Mouse (Mus musculus) embryonic facial prominence, embryonic 13.5 days (tissue): ENCODE results near the gene Zfp983. TPM values are rescaled to one million over a fixed set of nuclear protein-coding genes. Genes with fewer than 3 reads are reported as not detected.
"Not testable (repeated sequence)": the region's sequence is repeated elsewhere in the genome, so short reads cannot be mapped to it uniquely, and the experiment has no call there.

Experiments used
- ATAC-seq: fragments of 200-750 bp; cut with Nextera tagmentation; 2 replicates; pipeline ENCODE4 v1.8.0; 2017; ENCODE audit warnings: low read depth; ENCODE audit not compliant: insufficient number of reproducible peaks, insufficient read depth, low FRiP score, low TSS enrichment
- H3K27ac ChIP-seq: fragments of 300-500 bp; sonication (generic); 2 replicates; pipeline ENCODE4 v1.5.1; 2015; ENCODE audit warnings: moderate library complexity, mild to moderate bottlenecking, inconsistent platforms
- H3K27me3 ChIP-seq: fragments of 300-500 bp; sonication (generic); 2 replicates; pipeline ENCODE4 v1.6.1; 2015; ENCODE audit warnings: mild to moderate bottlenecking, inconsistent platforms
- H3K36me3 ChIP-seq: fragments of 300-500 bp; sonication (generic); 2 replicates; pipeline ENCODE4 v1.6.1; 2015; ENCODE audit warnings: mild to moderate bottlenecking, inconsistent platforms
- H3K4me1 ChIP-seq: fragments of 300-500 bp; sonication (generic); 2 replicates; pipeline ENCODE4 v1.6.1; 2015; ENCODE audit warnings: inconsistent platforms
- H3K4me2 ChIP-seq: fragments of 300-500 bp; sonication (generic); 2 replicates; pipeline ENCODE4 v1.6.1; 2015; ENCODE audit warnings: moderate library complexity, mild to moderate bottlenecking, inconsistent platforms
- H3K4me3 ChIP-seq: fragments of 300-500 bp; sonication (generic); 2 replicates; pipeline ENCODE4 v1.5.1; 2015; ENCODE audit warnings: mild to moderate bottlenecking, inconsistent platforms
- H3K9ac ChIP-seq: fragments of 300-500 bp; sonication (generic); 2 replicates; pipeline ENCODE4 v1.6.1; 2015; ENCODE audit warnings: mild to moderate bottlenecking, inconsistent platforms
- H3K9me3 ChIP-seq: fragments of 300-500 bp; sonication (generic); 2 replicates; pipeline ENCODE4 v1.6.1; 2016; ENCODE audit warnings: inconsistent platforms
- WGBS: fragments of 180-500 bp; shearing (Covaris S2); methylation state at CpG from one replicate; pipeline ENCODE4 v1.1.7; 2015; ENCODE audit warnings: mixed read lengths; 5-methylcytosine and 5-hydroxymethylcytosine counted together
- polyA plus RNA-seq: library from polyadenylated mRNA; unstranded; fragments of >200 nt; fragmentation: Nextera tagmentation; extraction: Ambion mirVana; gene quantifications from 2 replicates; pipeline ENCODE4 v1.2.1, GENCODE M21; 2015

Zfp983 gene
- polyA plus RNA-seq, result 6.1 and 7.2 TPM in 2 replicates

- Histone ChIP-seq H3K4me3 (peak within 1 kb of the TSS; percentile 49), H3K4me2 (peak within 1 kb of the TSS; percentile 57), H3K9ac (peak within 1 kb of the TSS; percentile 63; the same call in 1 of the 2 replicates), H3K27ac (peak within 1 kb of the TSS; percentile 80)
- not testable (repeated sequence) for H3K27me3 ChIP-seq, H3K9me3 ChIP-seq, H3K36me3 ChIP-seq, H3K4me1 ChIP-seq
- ATAC-seq, result peak; percentile 99
- WGBS, result 1% methylated on average over 17 of the region's 17 CpGs
These were observed at the start of gene Zfp983 for GRCm38 (mm10) chr17:21650364-21650907. Gene Zfp983 (plus strand): TSS chr17:21650624.

- Histone ChIP-seq H3K27ac (no peak overlapping the region), H3K4me3 (no peak overlapping the region), H3K4me2 (no peak overlapping the region), H3K27me3 (no peaks in the 10 kb centered on the region), H3K4me1 (no peaks in the 10 kb centered on the region), H3K36me3 (no peaks in the 10 kb centered on the region), H3K9me3 (no peaks in the 10 kb centered on the region), H3K9ac (no peak overlapping the region)
- 73% methylated on average over 3 of the region's 3 CpGs for WGBS
- no peak for ATAC-seq
These were observed 34.1 kb upstream of the Zfp983 start for GRCm38 (mm10) chr17:21616356-21616755.

DNA sequence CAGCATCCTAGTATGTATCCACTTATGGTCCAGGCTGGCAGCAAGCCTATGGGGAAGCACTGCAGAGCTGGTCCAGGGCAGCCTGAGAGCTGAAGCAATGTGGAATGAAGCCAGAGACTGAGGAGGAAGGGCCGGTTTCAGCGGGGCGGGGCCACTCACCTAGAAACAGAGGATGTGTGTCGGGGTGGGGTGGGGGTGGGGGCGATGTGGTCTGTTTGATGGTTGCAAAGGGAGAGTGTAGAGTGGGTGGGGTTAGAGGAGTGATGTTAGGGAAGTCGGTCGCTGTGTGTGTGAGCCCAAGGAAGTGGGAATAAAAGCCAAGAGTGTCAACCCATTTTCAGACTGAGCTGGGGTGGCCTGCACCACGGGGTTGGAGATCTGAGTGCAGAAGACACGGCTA is 33.1 kb upstream of the Zfp983 start:
- Histone ChIP-seq H3K36me3 (no peaks in the 10 kb centered on the region), H3K9me3 (no peaks in the 10 kb centered on the region), H3K27ac (no peak overlapping the region), H3K4me3 (no peak overlapping the region), H3K4me2 (peak overlapping the region; percentile 14; the same call in 1 of the 2 replicates), H3K9ac (no peak overlapping the region), H3K4me1 (no peaks in the 10 kb centered on the region), H3K27me3 (no peaks in the 10 kb centered on the region)
- ATAC-seq, result 0 out of 2 replicates have a peak, but pooled peaks have one; percentile 37
- 10% methylated on average over 9 of the region's 9 CpGs for WGBS

DNA sequence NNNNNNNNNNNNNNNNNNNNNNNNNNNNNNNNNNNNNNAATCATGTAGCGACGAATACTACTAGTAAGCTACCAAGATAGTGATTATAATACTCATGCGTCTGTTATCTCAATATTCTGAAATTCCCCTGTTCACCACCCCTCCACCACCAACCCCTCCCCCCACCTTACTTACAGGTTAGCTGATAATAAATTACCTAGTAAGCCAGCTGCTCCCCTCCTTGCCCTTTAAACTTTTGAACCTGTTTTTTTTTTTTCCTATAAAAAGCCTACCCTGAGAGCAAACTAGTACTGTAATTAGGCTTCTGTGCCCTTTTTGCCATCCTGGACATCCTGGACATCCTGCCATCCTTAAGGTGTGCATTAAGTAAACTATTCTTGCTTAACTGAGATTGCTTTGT is 26.8 kb upstream of the Zfp983 start:
- no peaks in the 10 kb centered on the region for H3K9me3 ChIP-seq
- H3K4me1 ChIP-seq, result no peaks in the 10 kb centered on the region
- H3K9ac ChIP-seq, result no peak overlapping the region
- ATAC-seq, result no peak
- H3K27me3 ChIP-seq, result no peaks in the 10 kb centered on the region
- H3K4me3 ChIP-seq, result no peak overlapping the region
- WGBS, result 0% methylated on average over 1 of the region's 3 CpGs
- H3K36me3 ChIP-seq, result no peaks in the 10 kb centered on the region
- H3K4me2 ChIP-seq, result no peak overlapping the region
- H3K27ac ChIP-seq, result no peak overlapping the region

- H3K9me3 ChIP-seq, result peaks cover 12% of the 10 kb centered on the region; the same call in 1 of the 2 replicates
- not testable (repeated sequence) for H3K4me3 ChIP-seq, ATAC-seq, H3K4me2 ChIP-seq, H3K27ac ChIP-seq, H3K9ac ChIP-seq, H3K27me3 ChIP-seq, H3K4me1 ChIP-seq, H3K36me3 ChIP-seq
- WGBS, result 53% methylated on average over 4 of the region's 4 CpGs
These were observed 14.7 kb upstream of the Zfp983 start for GRCm38 (mm10) chr17:21635758-21636157.

DNA sequence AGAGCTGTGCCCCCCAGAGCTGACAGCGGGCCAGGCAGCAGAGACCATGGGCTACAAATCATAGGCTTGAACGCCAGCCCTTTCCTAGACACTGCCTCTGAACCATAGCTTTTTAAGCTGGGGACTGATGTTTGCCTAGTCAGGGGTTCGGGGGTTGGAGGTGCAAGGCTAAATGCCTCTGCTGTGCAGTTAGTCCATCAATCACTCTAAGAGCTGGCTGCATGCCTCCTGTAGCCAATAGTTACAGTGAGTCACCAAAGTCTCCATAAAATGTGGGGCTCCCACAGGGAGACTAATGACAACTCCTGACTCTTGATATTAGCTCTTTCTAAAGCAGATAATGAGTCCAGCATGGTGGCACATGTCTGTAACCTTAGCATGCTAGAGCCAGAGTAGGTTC is 1.6 kb upstream of the Zfp983 start:
- no peaks in the 10 kb centered on the region for H3K36me3 ChIP-seq
- H3K4me1 ChIP-seq, result no peaks in the 10 kb centered on the region; the same call in 1 of the 2 replicates
- no peak overlapping the region for H3K27ac ChIP-seq
- no peaks in the 10 kb centered on the region for H3K27me3 ChIP-seq
- no peaks in the 10 kb centered on the region for H3K9me3 ChIP-seq
- H3K4me2 ChIP-seq, result no peak overlapping the region
- 81% methylated on average over 3 of the region's 3 CpGs for WGBS
- no peak overlapping the region for H3K4me3 ChIP-seq
- no peak for ATAC-seq
- H3K9ac ChIP-seq, result no peak overlapping the region

DNA sequence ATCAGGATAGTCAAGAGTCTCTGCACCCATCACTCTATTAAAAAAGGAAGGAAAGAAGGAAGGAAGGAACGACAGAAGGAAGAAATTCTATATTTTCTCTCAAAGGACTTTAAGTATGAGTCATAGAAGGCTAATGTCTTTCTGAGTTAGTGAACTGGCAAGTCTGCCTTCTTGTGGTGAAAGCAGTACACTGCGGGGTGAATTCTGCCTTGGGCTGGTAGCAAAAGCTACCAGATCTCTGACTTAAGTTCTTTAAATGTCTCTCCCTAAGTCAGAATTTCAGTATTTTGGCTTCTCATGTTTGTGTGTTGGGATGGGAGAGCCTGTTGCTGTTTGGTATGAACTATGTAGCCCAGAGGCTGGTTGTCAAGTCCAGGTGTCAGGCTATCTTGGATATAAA is 488 bp upstream of the Zfp983 start:
- peak overlapping the region; percentile 80 for H3K27ac ChIP-seq
- WGBS, result 26% methylated on average over 2 of the region's 2 CpGs
- 0 out of 2 replicates have a peak, but pooled peaks have one; percentile 23 for ATAC-seq

DNA sequence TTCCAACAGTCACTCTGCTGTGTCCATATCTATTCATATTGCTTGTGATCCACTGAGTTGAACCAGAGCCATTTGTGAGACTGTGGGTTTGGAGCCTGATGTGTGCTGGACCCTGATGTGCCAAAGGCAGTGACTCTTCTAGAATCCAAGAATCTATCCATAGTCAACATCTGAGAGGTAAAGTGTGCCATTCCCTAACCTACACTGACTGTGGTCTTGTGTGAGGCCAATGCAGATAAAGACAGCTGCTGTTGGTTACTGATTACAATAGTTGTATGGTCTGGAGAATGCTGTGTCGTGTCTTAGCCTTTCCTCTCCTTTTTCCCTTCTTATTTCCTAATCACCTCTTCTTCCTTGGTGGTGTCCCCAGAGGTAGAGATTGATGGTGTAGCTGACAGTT is 28.4 kb downstream of the Zfp983 start:
- WGBS, result 11% methylated on average over 1 of the region's 1 CpGs
- not testable (repeated sequence) for H3K9ac ChIP-seq, H3K36me3 ChIP-seq, H3K27me3 ChIP-seq, ATAC-seq, H3K4me1 ChIP-seq, H3K27ac ChIP-seq, H3K4me2 ChIP-seq, H3K4me3 ChIP-seq, H3K9me3 ChIP-seq

More for the DNA sequence above, 488 bp upstream of the Zfp983 start:
- Histone ChIP-seq H3K4me1 (no peaks in the 10 kb centered on the region; the same call in 1 of the 2 replicates), H3K4me3 (peak overlapping the region; percentile 49), H3K27me3 (no peaks in the 10 kb centered on the region), H3K4me2 (peak overlapping the region; percentile 57), H3K9me3 (no peaks in the 10 kb centered on the region), H3K36me3 (no peaks in the 10 kb centered on the region), H3K9ac (peak overlapping the region; percentile 63; the same call in 1 of the 2 replicates)

DNA sequence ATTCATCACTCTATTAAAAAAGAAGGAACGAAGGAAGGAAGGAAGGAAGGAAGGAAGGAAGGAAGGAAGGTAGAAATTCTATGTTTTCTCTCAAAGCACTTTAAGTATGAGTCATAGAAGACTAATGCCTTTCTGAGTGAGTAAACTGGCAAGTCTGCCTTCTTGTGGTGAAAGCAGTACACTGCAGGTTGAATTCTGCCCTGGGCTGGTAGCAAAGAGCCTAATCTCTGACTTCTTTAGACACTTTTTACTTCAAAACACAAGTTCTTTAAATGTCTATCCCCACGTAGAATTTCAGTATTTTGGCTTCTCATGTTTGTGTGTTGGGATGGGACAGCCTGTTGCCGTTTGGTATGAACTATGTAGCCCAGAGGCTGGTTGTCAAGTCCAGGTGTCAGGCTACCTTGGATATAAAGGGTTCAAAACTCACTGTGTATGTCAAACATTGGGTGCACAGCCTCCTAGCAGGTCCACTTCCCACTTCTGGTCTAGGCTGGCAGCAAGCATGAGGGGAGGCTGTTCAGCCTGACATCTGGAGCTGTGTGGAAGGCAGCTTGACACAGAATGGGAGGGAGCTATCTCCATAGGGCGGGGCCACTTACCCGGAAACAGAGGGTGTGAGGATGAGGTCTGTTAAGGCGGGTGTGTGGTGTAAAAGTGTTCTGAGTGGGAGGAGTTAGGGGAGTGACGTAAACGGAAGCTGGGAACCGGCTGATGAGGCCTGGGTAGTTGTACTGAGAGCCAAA is 29.0 kb downstream of the Zfp983 start:
- WGBS, result 6% methylated on average over 9 of the region's 9 CpGs
- Histone ChIP-seq H3K4me3 (peak overlapping the region; percentile 50), H3K36me3 (peaks cover under 1% of the 10 kb centered on the region; the same call in 1 of the 2 replicates), H3K27me3 (no peaks in the 10 kb centered on the region), H3K4me2 (peak overlapping the region; percentile 63), H3K9me3 (no peaks in the 10 kb centered on the region), H3K27ac (peak overlapping the region; percentile 62; the same call in 1 of the 2 replicates), H3K9ac (peak overlapping the region; percentile 61), H3K4me1 (no peaks in the 10 kb centered on the region)
- peak; percentile 97 for ATAC-seq

- peak; percentile 90 for ATAC-seq
- not testable (repeated sequence) for H3K9me3 ChIP-seq
- H3K27ac ChIP-seq, result peak overlapping the region; percentile 62; the same call in 1 of the 2 replicates
These were observed 29.6 kb downstream of the Zfp983 start for GRCm38 (mm10) chr17:21680019-21680376.

GRCm38 (mm10) chr17:21691560-21691959 is 41.1 kb downstream of the Zfp983 start, which contains the start of gene Gm10226:
Gene Gm10226 (plus strand): TSS chr17:21691860.
- H3K4me2 ChIP-seq, result no peak within 1 kb of the TSS
- no peak within 1 kb of the TSS for H3K27ac ChIP-seq
- no peaks in the 10 kb centered on the region for H3K9me3 ChIP-seq
- WGBS, result 84% methylated on average over 3 of the region's 3 CpGs
- peaks cover 29% of the 10 kb centered on the region for H3K36me3 ChIP-seq
- H3K27me3 ChIP-seq, result no peaks in the 10 kb centered on the region
- no peak within 1 kb of the TSS for H3K9ac ChIP-seq
- no peaks in the 10 kb centered on the region for H3K4me1 ChIP-seq
- no peak within 1 kb of the TSS for H3K4me3 ChIP-seq
- ATAC-seq, result no peak

More at GRCm38 (mm10) chr17:21680019-21680376, 29.6 kb downstream of the Zfp983 start:
- H3K4me3 ChIP-seq, result peak overlapping the region; percentile 50
- H3K9ac ChIP-seq, result peak overlapping the region; percentile 61
- H3K4me2 ChIP-seq, result peak overlapping the region; percentile 63
- not testable (repeated sequence) for H3K36me3 ChIP-seq, H3K27me3 ChIP-seq, H3K4me1 ChIP-seq
- 0% methylated on average over 10 of the region's 10 CpGs for WGBS

GRCm38 (mm10) chr17:21693342-21693741 is 42.9 kb downstream of the Zfp983 start:
- ATAC-seq, result no peak
- Histone ChIP-seq H3K4me1 (no peaks in the 10 kb centered on the region), H3K9me3 (no peaks in the 10 kb centered on the region), H3K4me3 (no peak overlapping the region), H3K27ac (no peak overlapping the region), H3K27me3 (no peaks in the 10 kb centered on the region), H3K9ac (no peak overlapping the region), H3K36me3 (peaks cover 29% of the 10 kb centered on the region), H3K4me2 (no peak overlapping the region)
- WGBS, result 78% methylated on average over 3 of the region's 3 CpGs
